Mouse (Mus musculus): ENCODE data around the gene Olfr135. TPM values are rescaled to one million over a fixed set of nuclear protein-coding genes. Genes with fewer than 3 reads are reported as not detected.

The Olfr135 gene
- total RNA-seq (2023; ENCODE audit: inconsistent age): not detected in 4 replicates

GRCm38 (mm10) chr17:38204035-38204434 is at the start of gene Olfr135:
Gene Olfr135, plus strand, starts transcription at chr17:38204335.

GRCm38 (mm10) chr17:38171088-38171487 is 33.0 kb upstream of the Olfr135 start, which contains the start of gene Olfr134:
Gene Olfr134, plus strand, starts transcription at chr17:38171388.

Other genes with a start within 250 kb of the Olfr135 start
- gene Olfr129, start 144.3 kb upstream of the Olfr135 start, total RNA-seq (2023; ENCODE audit: inconsistent age): not detected in 4 replicates
- not detected in 4 replicates for gene Olfr130, start 140.4 kb upstream of the Olfr135 start, total RNA-seq (2023; ENCODE audit: inconsistent age)
- not detected in 4 replicates for gene Olfr131, start 115.6 kb upstream of the Olfr135 start, total RNA-seq (2023; ENCODE audit: inconsistent age)
- gene Olfr132, start 69.8 kb upstream of the Olfr135 start, total RNA-seq (2023; ENCODE audit: inconsistent age): not detected in 4 replicates
- not detected in 4 replicates for gene Olfr133, start 59.1 kb upstream of the Olfr135 start, total RNA-seq (2023; ENCODE audit: inconsistent age)
- gene Olfr134, start 32.9 kb upstream of the Olfr135 start, total RNA-seq (2023; ENCODE audit: inconsistent age): not detected in 4 replicates
- gene Olfr138, start 56.7 kb downstream of the Olfr135 start, total RNA-seq (2023; ENCODE audit: inconsistent age): not detected in 4 replicates
- gene Olfr137, start 103.2 kb downstream of the Olfr135 start, total RNA-seq (2023; ENCODE audit: inconsistent age): not detected in 4 replicates
- not detected in 4 replicates for gene Olfr136, start 125.5 kb downstream of the Olfr135 start, total RNA-seq (2023; ENCODE audit: inconsistent age)
- gene Esp36, start 215.8 kb downstream of the Olfr135 start, total RNA-seq (2023; ENCODE audit: inconsistent age): not detected in 4 replicates